Mouse (Mus musculus) stomach, postnatal 0 days (tissue): ENCODE measurements around the gene Trim44. TPM values are rescaled to one million over a fixed set of nuclear protein-coding genes. Genes with fewer than 3 reads are reported as not detected.

ENCODE experiments used
- ATAC-seq: fragments of 200-750 bp; cut with Nextera tagmentation; 2 replicates; pipeline ENCODE4 v1.8.0; 2017; ENCODE audit not compliant: low FRiP score, low TSS enrichment
- DNase-seq: peaks from one replicate; pipeline ENCODE4 v3.0.0-alpha.2; 2016; ENCODE audit warnings: low spot score
- H3K27ac ChIP-seq: fragments of 300-500 bp; sonication (generic); replicated peaks from 2 replicates; pipeline ENCODE4 v1.5.1; 2014; ENCODE audit warnings: mild to moderate bottlenecking, control low read depth
- H3K27me3 ChIP-seq: fragments of 300-500 bp; sonication (generic); 2 replicates; pipeline ENCODE4 v1.6.1; 2014; ENCODE audit warnings: low read length; ENCODE audit not compliant: control insufficient read depth, insufficient read depth
- H3K36me3 ChIP-seq: fragments of 300-500 bp; sonication (generic); 2 replicates; pipeline ENCODE4 v1.6.1; 2014; ENCODE audit warnings: low read length, mixed read lengths; ENCODE audit not compliant: control insufficient read depth, insufficient read depth
- H3K4me1 ChIP-seq: fragments of 300-500 bp; sonication (generic); replicated peaks from 2 replicates; pipeline ENCODE4 v1.6.1; 2014; ENCODE audit warnings: antibody characterized with exemption; ENCODE audit not compliant: control insufficient read depth, insufficient read depth
- H3K4me2 ChIP-seq: fragments of 300-500 bp; sonication (generic); replicated peaks from 2 replicates; pipeline ENCODE4 v1.6.1; 2014; ENCODE audit warnings: low read depth, mild to moderate bottlenecking, control low read depth, moderate library complexity
- H3K4me3 ChIP-seq: fragments of 300-500 bp; sonication (generic); 2 replicates; pipeline ENCODE4 v1.5.1; 2014; ENCODE audit warnings: low read depth, low read length, control low read depth
- H3K9ac ChIP-seq: fragments of 300-500 bp; sonication (generic); 2 replicates; pipeline ENCODE4 v1.6.1; 2014; ENCODE audit warnings: mild to moderate bottlenecking, low read length, control low read depth, mixed read lengths
- H3K9me3 ChIP-seq: fragments of 300-500 bp; sonication (generic); 2 replicates; pipeline ENCODE4 v1.6.1; 2016; ENCODE audit warnings: low read length; ENCODE audit not compliant: control insufficient read depth
- CTCF ChIP-seq: IDR thresholded peaks from 2 replicates; pipeline ENCODE4 v1.5.1; 2016; ENCODE audit warnings: antibody characterized with exemption, low read depth, mild to moderate bottlenecking, moderate library complexity
- EP300 ChIP-seq: optimal IDR thresholded peaks from 2 replicates; pipeline ENCODE3; 2016; ENCODE audit warnings: antibody characterized with exemption
- WGBS: fragments of 180-500 bp; shearing (Covaris S2); extraction: QIAGEN DNeasy Blood & Tissue Kit; methylation state at CpG from one replicate; pipeline ENCODE4 v1.1.7; 2014; 5-methylcytosine and 5-hydroxymethylcytosine counted together
- polyA plus RNA-seq: library from polyadenylated mRNA; unstranded; fragments of >200 nt; fragmentation: Nextera tagmentation; extraction: Ambion mirVana; gene quantifications from 2 replicates; pipeline ENCODE4 v1.2.1, GENCODE M21; 2015

Gene Trim44
- polyA plus RNA-seq, 1 experiment from 2014 or later: 10.1 TPM

- no peaks in the 10 kb centered on the region for H3K4me1 ChIP-seq
- no peak overlapping the region for H3K4me2 ChIP-seq
- H3K27ac ChIP-seq: no peak overlapping the region
- H3K27me3 ChIP-seq: no peaks in the 10 kb centered on the region
- no peaks in the 10 kb centered on the region for H3K36me3 ChIP-seq
- DNase-seq (no peak), ATAC-seq (no peak)
- WGBS: 48% methylated on average over 1 of the region's 1 CpGs
- H3K9me3 ChIP-seq: no peaks in the 10 kb centered on the region
- TF ChIP-seq EP300: no peak
- no peak for TF ChIP-seq CTCF
- H3K9ac ChIP-seq: no peak overlapping the region
- no peak overlapping the region for H3K4me3 ChIP-seq
Measured at GRCm38 (mm10) chr2:102433879-102434278, 26.3 kb upstream of the Trim44 start.

- Histone ChIP-seq H3K36me3 (no peaks in the 10 kb centered on the region), H3K4me3 (no peak overlapping the region), H3K4me1 (no peaks in the 10 kb centered on the region), H3K27ac (no peak overlapping the region), H3K9me3 (no peaks in the 10 kb centered on the region), H3K4me2 (no peak overlapping the region), H3K27me3 (no peaks in the 10 kb centered on the region), H3K9ac (no peak overlapping the region)
- TF ChIP-seq CTCF: no peak
- TF ChIP-seq EP300: no peak
- ATAC-seq: no peak
- DNase-seq: no peak
- 36% methylated on average over 4 of the region's 4 CpGs for WGBS
Measured at GRCm38 (mm10) chr2:102431084-102431483, 23.5 kb upstream of the Trim44 start.

GRCm38 (mm10) chr2:102427974-102428373, 20.3 kb upstream of the Trim44 start:
- TF ChIP-seq CTCF (no peak), EP300 (no peak)
- no peak overlapping the region for H3K4me2 ChIP-seq
- no peak for ATAC-seq
- H3K9me3 ChIP-seq: no peaks in the 10 kb centered on the region
- no peak overlapping the region for H3K4me3 ChIP-seq
- no peak for DNase-seq
- no peak overlapping the region for H3K27ac ChIP-seq
- no peaks in the 10 kb centered on the region for H3K4me1 ChIP-seq
- no peak overlapping the region for H3K9ac ChIP-seq
- H3K27me3 ChIP-seq: no peaks in the 10 kb centered on the region
- no peaks in the 10 kb centered on the region for H3K36me3 ChIP-seq

- Histone ChIP-seq H3K27me3 (no peaks in the 10 kb centered on the region), H3K36me3 (no peaks in the 10 kb centered on the region), H3K9ac (no peak overlapping the region), H3K4me3 (no peak overlapping the region), H3K9me3 (no peaks in the 10 kb centered on the region), H3K4me2 (no peak overlapping the region), H3K4me1 (no peaks in the 10 kb centered on the region), H3K27ac (no peak overlapping the region)
- TF ChIP-seq EP300 (no peak), CTCF (no peak)
- 77% methylated on average over 3 of the region's 3 CpGs for WGBS
- ATAC-seq (no peak), DNase-seq (no peak)
Measured at GRCm38 (mm10) chr2:102426434-102426833, 18.8 kb upstream of the Trim44 start.

- Histone ChIP-seq H3K4me1 (no peaks in the 10 kb centered on the region), H3K36me3 (no peaks in the 10 kb centered on the region), H3K9me3 (no peaks in the 10 kb centered on the region), H3K4me3 (no peak overlapping the region), H3K9ac (no peak overlapping the region), H3K27ac (no peak overlapping the region), H3K27me3 (no peaks in the 10 kb centered on the region), H3K4me2 (no peak overlapping the region)
- DNase-seq (no peak), ATAC-seq (no peak)
- no peak for TF ChIP-seq EP300
- no peak for TF ChIP-seq CTCF
- WGBS: 64% methylated on average over 14 of the region's 14 CpGs
Measured at GRCm38 (mm10) chr2:102416149-102416743, 8.6 kb upstream of the Trim44 start.

- no peaks in the 10 kb centered on the region for H3K27me3 ChIP-seq
- no peaks in the 10 kb centered on the region; the same call in 1 of the 2 replicates for H3K4me1 ChIP-seq
- TF ChIP-seq CTCF: no peak
- no peak for TF ChIP-seq EP300
- no peak overlapping the region for H3K27ac ChIP-seq
- no peak overlapping the region for H3K4me2 ChIP-seq
- H3K9ac ChIP-seq: no peak overlapping the region
- ATAC-seq (no peak), DNase-seq (no peak)
- no peak overlapping the region for H3K4me3 ChIP-seq
- WGBS: 81% methylated on average over 2 of the region's 2 CpGs
- H3K9me3 ChIP-seq: no peaks in the 10 kb centered on the region
- no peaks in the 10 kb centered on the region for H3K36me3 ChIP-seq
Measured at GRCm38 (mm10) chr2:102412738-102413137, 5.1 kb upstream of the Trim44 start.
